Comparison of ENCODE assay signal across 24 mouse cellular contexts in genomic region chr12:104140543-104141103, GRCm38 (mm10). TPM values are rescaled to one million over a fixed set of nuclear protein-coding genes. Genes with fewer than 3 reads are reported as not detected.
"Had no signal": no experiment of that assay in that cellular context is flagged by ENCODE, and none has a peak within 500 bp of the region (broad histone marks: within the 10 kb centered on the region; RNA-seq: fewer than 3 reads in every experiment).

No protein-coding gene starts in this region.

- DNase-seq: kidney, postnatal 14 days; lung, embryonic 14.5 days; lung, postnatal 10 days; retina, postnatal 1 day; thymus, postnatal 36 days had no signal

- ATAC-seq: liver, embryonic 12.5 days had no signal

- H3K4me2 ChIP-seq: limb, embryonic 15.5 days; liver, embryonic 12.5 days; lung, embryonic 14.5 days; midbrain, embryonic 12.5 days; stomach, embryonic 15.5 days had no signal

- H3K9ac ChIP-seq: limb, embryonic 15.5 days; liver, embryonic 12.5 days; lung, embryonic 14.5 days; midbrain, embryonic 12.5 days; stomach, embryonic 15.5 days had no signal

- H3K4me1 ChIP-seq: limb, embryonic 15.5 days; liver, embryonic 12.5 days; midbrain, embryonic 12.5 days; stomach, embryonic 15.5 days had no signal

- H3K36me3 ChIP-seq: limb, embryonic 15.5 days; liver, embryonic 12.5 days; midbrain, embryonic 12.5 days; stomach, embryonic 15.5 days had no signal

- H3K4me3 ChIP-seq: left cerebral cortex, adult 2 months; limb, embryonic 15.5 days; liver, embryonic 12.5 days; megakaryocyte, embryonic 14.5 days; midbrain, embryonic 12.5 days; stomach, embryonic 15.5 days had no signal

- H3K27me3 ChIP-seq: limb, embryonic 15.5 days; liver, embryonic 12.5 days; midbrain, embryonic 12.5 days; stomach, embryonic 15.5 days had no signal

- H3K9me3 ChIP-seq: limb, embryonic 15.5 days; liver, embryonic 12.5 days; megakaryocyte, embryonic 14.5 days; midbrain, embryonic 12.5 days; stomach, embryonic 15.5 days had no signal

- H3K27ac ChIP-seq: left cerebral cortex, adult 2 months; limb, embryonic 15.5 days; liver, embryonic 12.5 days; macrophage; midbrain, embryonic 12.5 days; stomach, embryonic 15.5 days had no signal

RNA-seq across cellular contexts. Expression of gene Serpina3b, which starts 12.8 kb away (rescaled TPM):
- total RNA-seq: layer of hippocampus, adult 8-10 months; layer of hippocampus, postnatal 14 days; left cerebral cortex, adult 2 months; left cerebral cortex, postnatal 14 days; midbrain, postnatal 0 days; neutrophil, adult 5-6 weeks had no signal
- polyA plus RNA-seq: kidney, embryonic 14.5 days; large intestine, adult 2 months; limb, embryonic 11.5 days; lung, embryonic 14.5 days; midbrain, embryonic 12.5 days; midbrain, postnatal 0 days; neural tube, embryonic 11.5 days; stomach, embryonic 15.5 days; thymus, postnatal 0 days had no signal

RNA-seq across cellular contexts. Expression of gene Serpina3c, which starts 13.0 kb away (rescaled TPM):
- total RNA-seq: left cerebral cortex, adult 2 months; left cerebral cortex, postnatal 14 days; midbrain, postnatal 0 days; neutrophil, adult 5-6 weeks had no signal
- polyA plus RNA-seq: kidney, embryonic 14.5 days; limb, embryonic 11.5 days; liver, embryonic 12.5 days; lung, embryonic 14.5 days; macrophage; midbrain, embryonic 12.5 days; midbrain, postnatal 0 days; neural tube, embryonic 11.5 days; stomach, embryonic 15.5 days had no signal

RNA-seq across cellular contexts. Expression of gene Serpina3a, which starts 28.1 kb away (rescaled TPM):
- total RNA-seq: layer of hippocampus, adult 8-10 months; layer of hippocampus, postnatal 14 days; left cerebral cortex, adult 2 months; left cerebral cortex, postnatal 14 days; midbrain, postnatal 0 days; neutrophil, adult 5-6 weeks had no signal
- polyA plus RNA-seq: kidney, embryonic 14.5 days; large intestine, adult 2 months; limb, embryonic 11.5 days; limb, embryonic 15.5 days; liver, embryonic 12.5 days; liver, embryonic 16.5 days; lung, embryonic 14.5 days; macrophage; midbrain, embryonic 12.5 days; midbrain, postnatal 0 days; neural tube, embryonic 11.5 days; spleen, adult 2 months; stomach, embryonic 15.5 days; thymus, postnatal 0 days had no signal

RNA-seq across cellular contexts. Expression of gene Serpina5, which starts 39.7 kb away (rescaled TPM):
- total RNA-seq: layer of hippocampus, adult 8-10 months; layer of hippocampus, postnatal 14 days; left cerebral cortex, adult 2 months; left cerebral cortex, postnatal 14 days; midbrain, postnatal 0 days; neutrophil, adult 5-6 weeks had no signal
- polyA plus RNA-seq: kidney, embryonic 14.5 days; large intestine, adult 2 months; limb, embryonic 11.5 days; limb, embryonic 15.5 days; liver, embryonic 12.5 days; lung, embryonic 14.5 days; macrophage; midbrain, embryonic 12.5 days; midbrain, postnatal 0 days; neural tube, embryonic 11.5 days; spleen, adult 2 months; thymus, postnatal 0 days had no signal
